Mouse (Mus musculus) limb, embryonic 13.5 days (tissue): Measurements from ENCODE around the gene Dnah14. TPM values are rescaled to one million over a fixed set of nuclear protein-coding genes. Genes with fewer than 3 reads are reported as not detected.
A peak's percentile ranks its signal among the peaks of the same experiment; 100 is the strongest.
"Not testable (repeated sequence)": the region's sequence is repeated elsewhere in the genome, so short reads cannot be mapped to it uniquely, and the experiment has no call there.

Experiments
- ATAC-seq: fragments of 200-750 bp; cut with Nextera tagmentation; 2 replicates; pipeline ENCODE4 v1.8.0; 2017; ENCODE audit warnings: low read depth, moderate number of reproducible peaks, moderate TSS enrichment; ENCODE audit not compliant: low FRiP score
- H3K27ac ChIP-seq: fragments of 300-500 bp; sonication (generic); 2 replicates; pipeline ENCODE4 v1.5.1; 2015; ENCODE audit warnings: inconsistent platforms, mild to moderate bottlenecking, moderate library complexity
- H3K27me3 ChIP-seq: fragments of 300-500 bp; sonication (generic); 2 replicates; pipeline ENCODE4 v1.6.1; 2015; ENCODE audit warnings: mild to moderate bottlenecking, inconsistent platforms
- H3K36me3 ChIP-seq: fragments of 300-500 bp; sonication (generic); 2 replicates; pipeline ENCODE4 v1.6.1; 2015; ENCODE audit warnings: inconsistent platforms, mild to moderate bottlenecking, moderate library complexity
- H3K4me1 ChIP-seq: fragments of 300-500 bp; sonication (generic); 2 replicates; pipeline ENCODE4 v1.6.1; 2015; ENCODE audit warnings: inconsistent platforms
- H3K4me2 ChIP-seq: fragments of 300-500 bp; sonication (generic); replicated peaks from 2 replicates; pipeline ENCODE4 v1.6.1; 2015; ENCODE audit warnings: inconsistent platforms, mild to moderate bottlenecking, moderate library complexity
- H3K4me3 ChIP-seq: fragments of 300-500 bp; sonication (generic); 2 replicates; pipeline ENCODE4 v1.5.1; 2015; ENCODE audit warnings: moderate library complexity, mild to moderate bottlenecking, inconsistent platforms
- H3K9ac ChIP-seq: fragments of 300-500 bp; sonication (generic); 2 replicates; pipeline ENCODE4 v1.6.1; 2015; ENCODE audit warnings: mild to moderate bottlenecking, inconsistent platforms
- H3K9me3 ChIP-seq: fragments of 300-500 bp; sonication (generic); 2 replicates; pipeline ENCODE4 v1.6.1; 2016; ENCODE audit warnings: inconsistent platforms
- WGBS: fragments of 180-500 bp; shearing (Covaris S2); methylation state at CpG from one replicate; pipeline ENCODE4 v1.1.7; 2015; 5-methylcytosine and 5-hydroxymethylcytosine counted together
- polyA plus RNA-seq: library from polyadenylated mRNA; unstranded; fragments of >200 nt; fragmentation: Nextera tagmentation; extraction: Ambion mirVana; gene quantifications from 2 replicates; pipeline ENCODE4 v1.2.1, GENCODE M21; 2015

Gene Dnah14
- polyA plus RNA-seq, 1 experiment from 2014 or later: 1.5 TPM

GRCm38 (mm10) chr1:181733517-181733916 lies 157.2 kb downstream of the Dnah14 start:
- Histone ChIP-seq H3K9ac (no peak overlapping the region), H3K27ac (no peak overlapping the region), H3K4me2 (no peak overlapping the region), H3K27me3 (no peaks in the 10 kb centered on the region), H3K9me3 (no peaks in the 10 kb centered on the region), H3K4me3 (no peak overlapping the region), H3K4me1 (no peaks in the 10 kb centered on the region), H3K36me3 (no peaks in the 10 kb centered on the region)
- no peak for ATAC-seq
- 79% methylated on average over 5 of the region's 5 CpGs for WGBS

- Histone ChIP-seq H3K4me3 (no peak overlapping the region), H3K27ac (no peak overlapping the region), H3K4me2 (no peak overlapping the region), H3K9me3 (no peaks in the 10 kb centered on the region), H3K9ac (no peak overlapping the region), H3K36me3 (no peaks in the 10 kb centered on the region), H3K27me3 (no peaks in the 10 kb centered on the region), H3K4me1 (peaks cover 6% of the 10 kb centered on the region)
- ATAC-seq: no peak
- WGBS: 66% methylated on average over 5 of the region's 5 CpGs
Measured at GRCm38 (mm10) chr1:181740259-181740658, 163.9 kb downstream of the Dnah14 start.

- H3K4me3 ChIP-seq: no peak overlapping the region
- no peak overlapping the region for H3K4me2 ChIP-seq
- peak; percentile 61; the same call in 1 of the 2 replicates for ATAC-seq
- no peaks in the 10 kb centered on the region for H3K36me3 ChIP-seq
- 56% methylated on average over 4 of the region's 4 CpGs for WGBS
- H3K4me1 ChIP-seq: peaks cover 6% of the 10 kb centered on the region
- H3K27ac ChIP-seq: no peak overlapping the region
- no peaks in the 10 kb centered on the region for H3K27me3 ChIP-seq
- H3K9ac ChIP-seq: no peak overlapping the region
- no peaks in the 10 kb centered on the region for H3K9me3 ChIP-seq
Measured at GRCm38 (mm10) chr1:181742251-181742885, 166.0 kb downstream of the Dnah14 start.

GRCm38 (mm10) chr1:181769392-181769791 lies 193.0 kb downstream of the Dnah14 start:
- 58% methylated on average over 14 of the region's 14 CpGs for WGBS
- Histone ChIP-seq H3K36me3 (no peaks in the 10 kb centered on the region), H3K4me1 (no peaks in the 10 kb centered on the region), H3K4me3 (no peak overlapping the region), H3K9me3 (0 out of 2 replicates have a peak, but pooled peaks cover 4% of the 10 kb centered on the region), H3K9ac (no peak overlapping the region), H3K27me3 (no peaks in the 10 kb centered on the region), H3K4me2 (no peak overlapping the region), H3K27ac (no peak overlapping the region)
- ATAC-seq: no peak

GRCm38 (mm10) chr1:181771871-181772270 lies 195.5 kb downstream of the Dnah14 start:
- no peak for ATAC-seq
- H3K4me3 ChIP-seq: no peak overlapping the region

GRCm38 (mm10) chr1:181776541-181776940 lies 200.2 kb downstream of the Dnah14 start:
- H3K27ac ChIP-seq: no peak overlapping the region
- no peak overlapping the region for H3K9ac ChIP-seq
- H3K36me3 ChIP-seq: no peaks in the 10 kb centered on the region
- H3K4me1 ChIP-seq: no peaks in the 10 kb centered on the region
- H3K27me3 ChIP-seq: no peaks in the 10 kb centered on the region
- H3K4me3 ChIP-seq: no peak overlapping the region
- H3K4me2 ChIP-seq: no peak overlapping the region
- WGBS: 74% methylated on average over 1 of the region's 1 CpGs
- no peak for ATAC-seq
- H3K9me3 ChIP-seq: peaks cover 4% of the 10 kb centered on the region; the same call in 1 of the 2 replicates

More at GRCm38 (mm10) chr1:181771871-181772270, 195.5 kb downstream of the Dnah14 start:
- WGBS: 91% methylated on average over 3 of the region's 3 CpGs
- no peaks in the 10 kb centered on the region for H3K36me3 ChIP-seq
- H3K4me2 ChIP-seq: no peak overlapping the region
- H3K27ac ChIP-seq: no peak overlapping the region
- no peak overlapping the region for H3K9ac ChIP-seq
- H3K27me3 ChIP-seq: no peaks in the 10 kb centered on the region
- H3K4me1 ChIP-seq: no peaks in the 10 kb centered on the region
- H3K9me3 ChIP-seq: 0 out of 2 replicates have a peak, but pooled peaks cover 4% of the 10 kb centered on the region

GRCm38 (mm10) chr1:181782600-181782999 lies 206.2 kb downstream of the Dnah14 start:
- 94% methylated on average over 11 of the region's 11 CpGs for WGBS
- H3K4me1 ChIP-seq: peaks cover 11% of the 10 kb centered on the region; the same call in 1 of the 2 replicates
- not testable (repeated sequence) for H3K36me3 ChIP-seq, H3K9me3 ChIP-seq, H3K9ac ChIP-seq, ATAC-seq, H3K4me3 ChIP-seq, H3K27ac ChIP-seq, H3K4me2 ChIP-seq, H3K27me3 ChIP-seq

- H3K4me3 ChIP-seq: no peak overlapping the region
- no peak; the same call in 1 of the 2 replicates for ATAC-seq
- H3K4me1 ChIP-seq: peaks cover 29% of the 10 kb centered on the region
- H3K27me3 ChIP-seq: no peaks in the 10 kb centered on the region
- H3K9ac ChIP-seq: no peak overlapping the region
- 0 out of 2 replicates have a peak, but pooled peaks cover 3% of the 10 kb centered on the region for H3K9me3 ChIP-seq
- no peaks in the 10 kb centered on the region for H3K36me3 ChIP-seq
- no peak overlapping the region; the same call in 1 of the 2 replicates for H3K27ac ChIP-seq
- 30% methylated on average over 6 of the region's 6 CpGs for WGBS
- H3K4me2 ChIP-seq: peak overlapping the region; percentile 21; the same call in 1 of the 2 replicates
Measured at GRCm38 (mm10) chr1:181789952-181790351, 213.6 kb downstream of the Dnah14 start.

- Histone ChIP-seq H3K9ac (no peak overlapping the region), H3K4me2 (no peak overlapping the region), H3K9me3 (no peaks in the 10 kb centered on the region), H3K36me3 (no peaks in the 10 kb centered on the region), H3K27me3 (no peaks in the 10 kb centered on the region), H3K4me1 (peaks cover 18% of the 10 kb centered on the region), H3K4me3 (no peak overlapping the region), H3K27ac (peak overlapping the region; percentile 12; the same call in 1 of the 2 replicates)
- 33% methylated on average over 2 of the region's 2 CpGs for WGBS
- ATAC-seq: no peak
Measured at GRCm38 (mm10) chr1:181793541-181793940, 217.2 kb downstream of the Dnah14 start.

GRCm38 (mm10) chr1:181799911-181800310 lies 223.6 kb downstream of the Dnah14 start:
- Histone ChIP-seq H3K4me3 (no peak overlapping the region), H3K4me1 (no peaks in the 10 kb centered on the region), H3K9ac (no peak overlapping the region), H3K27ac (no peak overlapping the region), H3K4me2 (no peak overlapping the region), H3K27me3 (no peaks in the 10 kb centered on the region), H3K36me3 (no peaks in the 10 kb centered on the region), H3K9me3 (no peaks in the 10 kb centered on the region)
- no peak for ATAC-seq
- WGBS: 86% methylated on average over 3 of the region's 3 CpGs

- Histone ChIP-seq H3K36me3 (no peaks in the 10 kb centered on the region), H3K27ac (no peak overlapping the region), H3K4me2 (no peak overlapping the region), H3K4me3 (no peak overlapping the region), H3K9me3 (no peaks in the 10 kb centered on the region), H3K27me3 (no peaks in the 10 kb centered on the region), H3K9ac (no peak overlapping the region), H3K4me1 (no peaks in the 10 kb centered on the region)
- no peak for ATAC-seq
- WGBS: 86% methylated on average over 4 of the region's 4 CpGs
Measured at GRCm38 (mm10) chr1:181800667-181801066, 224.3 kb downstream of the Dnah14 start.

- H3K4me3 ChIP-seq: no peak overlapping the region
- H3K9ac ChIP-seq: no peak overlapping the region
- 86% methylated on average over 18 of the region's 18 CpGs for WGBS
- no peak for ATAC-seq
- no peak overlapping the region for H3K4me2 ChIP-seq
- H3K27me3 ChIP-seq: no peaks in the 10 kb centered on the region
- no peaks in the 10 kb centered on the region for H3K9me3 ChIP-seq
- H3K4me1 ChIP-seq: no peaks in the 10 kb centered on the region
- H3K27ac ChIP-seq: no peak overlapping the region
- H3K36me3 ChIP-seq: peaks cover 32% of the 10 kb centered on the region
Measured at GRCm38 (mm10) chr1:181811481-181812223, 235.3 kb downstream of the Dnah14 start.
